Mouse (Mus musculus) forebrain, embryonic 10.5 days (tissue): Measurements from ENCODE around the gene Atn1. TPM values are rescaled to one million over a fixed set of nuclear protein-coding genes. Genes with fewer than 3 reads are reported as not detected.

ENCODE experiments used
- DNase-seq: peaks from one replicate; pipeline ENCODE4 v3.0.0-alpha.2; 2017; ENCODE audit warnings: low spot score; ENCODE audit errors: extremely low spot score
- H3K27ac ChIP-seq: fragments of 300-500 bp; sonication (generic); 2 replicates; pipeline ENCODE4 v1.5.1; 2016; ENCODE audit warnings: mild to moderate bottlenecking
- H3K27me3 ChIP-seq: fragments of 300-500 bp; sonication (generic); 2 replicates; pipeline ENCODE4 v1.6.1; 2016; ENCODE audit warnings: mild to moderate bottlenecking; ENCODE audit not compliant: poor library complexity, severe bottlenecking
- H3K36me3 ChIP-seq: fragments of 300-500 bp; sonication (generic); replicated peaks from 2 replicates; pipeline ENCODE4 v1.6.1; 2016; ENCODE audit warnings: mild to moderate bottlenecking, moderate library complexity
- H3K4me1 ChIP-seq: fragments of 300-500 bp; sonication (generic); 2 replicates; pipeline ENCODE4 v1.6.1; 2016
- H3K4me3 ChIP-seq: fragments of 300-500 bp; sonication (generic); 2 replicates; pipeline ENCODE4 v1.5.1; 2016; ENCODE audit warnings: mild to moderate bottlenecking, moderate library complexity
- H3K9me3 ChIP-seq: fragments of 300-500 bp; sonication (generic); 2 replicates; pipeline ENCODE4 v1.6.1; 2016; ENCODE audit warnings: mild to moderate bottlenecking, moderate library complexity
- WGBS: fragments of 180-500 bp; shearing (Covaris S2); methylation state at CpG from one replicate; pipeline ENCODE4 v1.1.7; 2016; 5-methylcytosine and 5-hydroxymethylcytosine counted together
- polyA plus RNA-seq: library from polyadenylated mRNA; unstranded; fragments of >200 nt; fragmentation: Nextera tagmentation; extraction: Ambion mirVana; gene quantifications from 2 replicates; pipeline ENCODE4 v1.2.1, GENCODE M21; 2016

Atn1 gene
- polyA plus RNA-seq, 1 experiment from 2014 or later, result 12.5 TPM

DNA sequence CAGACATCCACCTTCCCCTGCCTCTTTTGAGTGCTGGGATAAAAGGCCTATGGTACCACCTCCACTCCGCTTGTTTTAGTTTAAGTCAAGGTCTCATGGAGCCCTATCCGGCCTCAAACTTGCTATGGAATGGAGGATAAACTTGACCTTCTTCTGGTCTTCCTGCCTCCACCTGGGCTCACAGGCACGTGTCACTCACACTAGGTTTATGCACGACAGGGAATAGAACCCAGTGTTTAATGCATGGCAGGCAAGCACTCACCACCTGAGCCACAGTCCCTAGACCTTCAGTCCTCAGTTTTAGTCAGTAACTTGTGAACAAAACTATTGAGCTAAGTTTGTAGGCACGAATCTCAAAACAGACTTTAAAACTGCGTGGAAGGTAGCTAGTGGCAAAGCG lies 25.3 kb downstream of the Atn1 start:
- no peaks in the 10 kb centered on the region for H3K9me3 ChIP-seq
- H3K4me3 ChIP-seq, result no peak overlapping the region
- peaks cover 15% of the 10 kb centered on the region for H3K4me1 ChIP-seq
- no peaks in the 10 kb centered on the region for H3K27me3 ChIP-seq
- H3K27ac ChIP-seq, result no peak overlapping the region
- H3K36me3 ChIP-seq, result no peaks in the 10 kb centered on the region
- DNase-seq, result no peak
- WGBS, result 88% methylated on average over 7 of the region's 7 CpGs

DNA sequence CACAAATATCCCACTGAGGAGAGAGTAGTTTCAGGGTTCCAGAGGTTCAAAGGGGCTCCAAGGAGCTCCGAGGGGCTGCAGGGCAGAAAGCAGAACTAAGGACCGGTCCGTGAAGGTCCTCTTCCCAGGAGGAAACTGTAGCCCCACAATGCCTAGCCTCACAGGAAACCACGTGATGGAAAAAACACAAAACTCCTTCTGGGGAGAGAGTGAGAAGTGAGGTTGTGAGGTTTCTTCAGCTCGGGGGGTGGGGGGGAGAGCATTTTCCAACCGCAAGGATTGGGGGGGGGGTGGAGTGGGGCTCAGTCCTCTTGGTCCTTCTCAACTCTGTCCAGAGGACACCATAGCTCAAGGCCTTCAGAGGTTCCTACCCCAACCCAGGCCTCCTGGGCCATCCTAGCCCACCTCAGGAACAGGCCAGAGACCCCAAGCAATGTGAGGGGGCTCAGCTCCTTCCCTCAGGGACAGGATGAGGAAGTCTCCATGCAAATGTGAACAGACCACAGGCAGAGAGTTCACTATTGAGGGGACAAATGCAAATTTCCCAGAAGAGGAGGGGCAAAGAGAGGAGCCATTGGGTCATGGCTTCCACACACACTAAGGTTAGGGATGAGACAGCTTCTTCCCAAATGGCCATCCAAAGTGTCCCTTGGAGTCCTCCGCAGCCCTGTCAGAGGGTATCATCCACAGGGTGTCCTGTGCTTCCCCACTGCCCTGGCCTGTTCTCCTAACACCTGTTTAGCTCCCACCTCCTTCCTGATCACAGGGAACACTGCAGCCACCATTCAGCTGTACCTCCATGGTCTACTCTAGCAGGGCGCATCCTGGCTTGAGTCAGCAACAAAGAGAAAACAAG lies 26.2 kb downstream of the Atn1 start:
- 88% methylated on average over 8 of the region's 8 CpGs for WGBS
- H3K4me1 ChIP-seq, result peaks cover 15% of the 10 kb centered on the region
- H3K9me3 ChIP-seq, result no peaks in the 10 kb centered on the region
- no peak overlapping the region for H3K27ac ChIP-seq
- DNase-seq, result no peak
- no peaks in the 10 kb centered on the region for H3K36me3 ChIP-seq
- H3K27me3 ChIP-seq, result no peaks in the 10 kb centered on the region
- H3K4me3 ChIP-seq, result no peak overlapping the region

DNA sequence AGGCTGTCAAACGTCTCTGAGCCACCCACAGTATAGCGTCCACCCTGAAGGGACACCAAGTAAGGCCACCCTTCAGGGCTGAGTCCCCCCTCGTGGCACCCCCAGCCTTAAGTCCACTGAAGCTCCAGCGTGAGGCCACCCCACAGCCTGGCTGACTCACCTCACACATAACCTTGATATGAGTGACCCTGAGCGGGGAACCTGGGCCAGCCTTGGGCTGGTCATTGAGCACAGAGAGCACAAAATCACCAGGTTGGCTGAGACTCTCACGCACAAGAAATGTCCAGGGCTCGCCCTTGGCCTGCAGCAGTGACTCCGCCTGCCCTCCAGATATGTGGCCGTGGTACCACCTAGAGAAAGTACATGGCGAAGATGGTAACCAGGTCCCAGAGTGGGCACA lies 27.7 kb downstream of the Atn1 start:
- no peak for DNase-seq
- Histone ChIP-seq H3K4me1 (peaks cover 15% of the 10 kb centered on the region), H3K27me3 (no peaks in the 10 kb centered on the region), H3K4me3 (no peak overlapping the region), H3K27ac (no peak overlapping the region), H3K9me3 (no peaks in the 10 kb centered on the region), H3K36me3 (no peaks in the 10 kb centered on the region)
- 91% methylated on average over 10 of the region's 10 CpGs for WGBS

DNA sequence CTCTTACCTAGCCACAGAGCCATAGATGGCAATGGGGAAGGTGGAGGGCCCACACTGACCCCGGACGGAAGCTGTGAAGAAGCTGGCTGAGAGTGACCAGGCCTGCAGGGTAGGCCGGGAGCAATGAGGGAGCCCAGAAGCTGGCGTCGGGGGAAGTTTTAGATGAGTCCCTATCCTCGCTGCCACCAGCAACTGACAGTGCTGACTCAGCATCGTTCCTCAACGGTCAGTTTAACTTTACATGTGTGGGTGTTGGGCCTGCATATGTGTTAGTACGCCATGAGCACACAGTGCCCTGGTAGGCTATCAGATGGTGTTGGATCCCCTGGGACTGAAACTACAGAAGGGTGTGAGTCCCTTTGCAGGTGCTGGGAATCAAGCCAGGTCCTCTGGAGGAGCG lies 31.9 kb downstream of the Atn1 start:
- Histone ChIP-seq H3K27me3 (no peaks in the 10 kb centered on the region), H3K36me3 (no peaks in the 10 kb centered on the region), H3K27ac (no peak overlapping the region), H3K9me3 (no peaks in the 10 kb centered on the region), H3K4me1 (peaks cover 26% of the 10 kb centered on the region), H3K4me3 (no peak overlapping the region)
- 92% methylated on average over 10 of the region's 10 CpGs for WGBS
- no peak for DNase-seq

DNA sequence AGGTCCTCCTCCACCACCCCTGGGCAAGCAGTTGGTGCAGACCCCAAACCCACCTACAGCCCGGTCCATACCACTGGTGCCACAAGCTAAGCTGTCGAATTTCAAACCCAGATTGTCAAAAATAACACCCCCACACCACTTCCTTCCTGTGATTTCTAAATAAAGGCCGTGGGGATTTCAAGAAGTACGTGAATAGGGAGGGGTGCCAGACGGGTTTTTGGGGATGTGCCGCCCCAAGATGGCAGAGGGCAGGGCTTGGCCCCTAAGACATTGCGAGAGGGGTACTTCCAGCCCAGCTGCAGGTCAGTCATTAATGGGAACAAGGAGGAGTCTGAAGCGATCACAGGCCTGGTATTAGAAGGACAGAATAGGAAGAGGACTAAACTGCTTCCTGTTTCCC lies 32.8 kb downstream of the Atn1 start:
- 82% methylated on average over 8 of the region's 8 CpGs for WGBS
- Histone ChIP-seq H3K36me3 (no peaks in the 10 kb centered on the region), H3K9me3 (no peaks in the 10 kb centered on the region), H3K4me3 (no peak overlapping the region), H3K4me1 (peaks cover 35% of the 10 kb centered on the region), H3K27ac (no peak overlapping the region), H3K27me3 (no peaks in the 10 kb centered on the region)
- no peak for DNase-seq

DNA sequence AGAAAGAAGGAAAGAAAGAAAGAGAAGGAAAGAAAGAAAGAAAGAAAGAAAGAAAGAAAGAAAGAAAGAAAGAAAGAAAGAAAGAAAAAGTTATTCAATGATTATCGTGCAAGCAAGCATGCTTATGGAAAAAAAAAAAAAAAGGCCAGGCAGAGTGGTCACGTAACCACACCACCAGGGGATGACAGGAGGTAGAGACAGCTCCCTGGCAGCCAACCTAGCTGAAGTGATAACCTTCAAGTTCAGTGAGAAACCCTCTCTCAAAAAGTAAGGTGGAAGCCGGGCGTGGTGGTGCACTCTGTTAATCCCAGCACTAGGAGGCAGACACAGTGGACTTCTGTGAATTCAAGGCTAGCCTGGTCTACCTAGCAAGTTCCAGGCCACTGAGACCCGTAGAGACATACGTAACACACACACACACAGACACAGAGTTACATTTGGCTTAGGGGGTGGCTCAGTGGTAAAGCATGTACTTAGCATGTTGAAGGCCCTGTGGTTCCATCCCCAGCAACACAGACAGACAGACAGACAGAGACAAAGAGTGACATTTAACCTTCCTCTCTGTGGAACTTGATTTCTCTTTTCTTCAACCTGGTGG lies 33.3 kb downstream of the Atn1 start:
- no peak overlapping the region for H3K4me3 ChIP-seq
- no peaks in the 10 kb centered on the region for H3K27me3 ChIP-seq
- WGBS, result 84% methylated on average over 6 of the region's 6 CpGs
- no peak overlapping the region for H3K27ac ChIP-seq
- H3K9me3 ChIP-seq, result no peaks in the 10 kb centered on the region
- peaks cover 4% of the 10 kb centered on the region for H3K36me3 ChIP-seq
- DNase-seq, result no peak
- peaks cover 33% of the 10 kb centered on the region for H3K4me1 ChIP-seq

DNA sequence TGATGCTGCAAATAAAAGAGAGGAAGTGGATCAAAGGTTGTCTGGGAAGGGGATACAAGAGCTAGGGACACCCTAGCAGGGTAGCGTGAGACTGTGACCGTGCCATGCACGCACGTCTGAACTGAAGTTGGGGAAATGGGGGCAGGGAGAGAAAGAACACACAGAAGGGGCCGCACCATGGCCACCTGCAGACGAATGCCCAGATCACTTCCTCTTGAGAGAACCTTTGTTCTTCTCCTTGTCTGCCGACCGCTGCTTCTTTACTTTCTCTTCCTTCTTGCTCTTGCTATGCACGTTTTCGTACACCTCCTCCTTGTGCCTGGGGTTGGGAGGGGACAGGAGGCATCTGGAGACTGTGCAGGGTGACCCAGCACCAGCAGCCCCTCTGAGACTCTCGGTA lies 35.4 kb downstream of the Atn1 start:
- Histone ChIP-seq H3K27me3 (no peaks in the 10 kb centered on the region), H3K9me3 (no peaks in the 10 kb centered on the region), H3K36me3 (peaks cover 25% of the 10 kb centered on the region), H3K4me1 (peaks cover 30% of the 10 kb centered on the region), H3K4me3 (no peak overlapping the region), H3K27ac (peak overlapping the region; percentile 56)
- WGBS, result 72% methylated on average over 11 of the region's 11 CpGs
- no peak for DNase-seq

DNA sequence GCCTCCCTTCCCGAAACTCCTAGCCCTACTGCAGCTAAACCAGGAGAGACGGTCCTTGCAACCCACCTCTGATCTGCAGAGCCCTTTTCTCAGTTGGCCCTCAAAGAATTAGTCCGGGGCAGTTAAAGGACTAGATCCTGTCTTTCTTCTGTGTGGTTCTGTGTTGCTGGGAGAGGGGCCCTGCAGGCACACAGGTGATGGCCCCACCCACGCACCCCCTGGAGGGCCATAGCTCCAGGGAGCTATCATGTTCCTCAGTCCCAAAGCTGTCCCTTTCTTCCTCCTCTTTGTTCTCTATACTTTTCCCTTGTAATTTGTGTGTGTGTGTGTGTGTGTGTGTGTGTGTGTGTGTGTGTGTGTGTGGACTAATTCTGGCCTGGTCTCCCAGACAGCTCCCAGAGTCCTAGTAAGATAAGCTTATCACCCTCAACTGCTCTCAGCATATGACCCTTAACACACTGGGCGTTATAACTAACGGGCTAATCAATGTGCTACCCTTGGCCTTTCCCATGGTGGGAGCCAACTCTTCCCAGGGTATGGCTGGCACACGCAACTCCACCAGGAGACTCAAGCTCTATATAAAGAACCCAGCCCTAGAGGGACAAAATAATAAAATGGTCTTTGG lies 36.9 kb downstream of the Atn1 start:
- Histone ChIP-seq H3K27ac (peak overlapping the region; percentile 67; the same call in 1 of the 2 replicates), H3K36me3 (peaks cover 39% of the 10 kb centered on the region), H3K27me3 (no peaks in the 10 kb centered on the region), H3K9me3 (no peaks in the 10 kb centered on the region), H3K4me3 (peak overlapping the region; percentile 23), H3K4me1 (peaks cover 30% of the 10 kb centered on the region)
- no peak for DNase-seq
- 73% methylated on average over 7 of the region's 7 CpGs for WGBS

DNA sequence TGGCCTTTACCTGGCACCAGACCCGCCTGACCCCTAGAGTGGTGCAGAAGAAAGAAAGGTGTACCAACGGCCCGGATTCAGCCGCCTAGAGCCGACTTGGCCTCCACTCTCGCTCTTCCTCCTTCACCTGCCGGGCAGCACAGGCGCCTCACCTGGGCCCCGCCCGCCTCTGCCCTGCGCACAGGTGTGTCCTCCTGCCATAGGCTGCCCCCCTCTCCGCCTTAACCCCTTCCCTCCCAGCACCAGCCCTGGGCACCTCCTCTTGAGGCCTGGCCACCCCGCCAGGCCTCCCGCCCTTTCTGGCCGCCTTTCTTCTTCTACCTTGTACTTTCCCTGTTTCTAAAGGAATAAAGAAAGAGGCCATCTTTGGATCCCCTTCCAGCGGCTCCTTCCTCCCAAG lies 37.6 kb downstream of the Atn1 start:
- peaks cover 47% of the 10 kb centered on the region for H3K36me3 ChIP-seq
- H3K4me3 ChIP-seq, result peak overlapping the region; percentile 23
- H3K27ac ChIP-seq, result peak overlapping the region; percentile 67
- DNase-seq, result no peak
- H3K9me3 ChIP-seq, result no peaks in the 10 kb centered on the region
- peaks cover 36% of the 10 kb centered on the region for H3K4me1 ChIP-seq
- 44% methylated on average over 15 of the region's 16 CpGs for WGBS
- no peaks in the 10 kb centered on the region for H3K27me3 ChIP-seq

DNA sequence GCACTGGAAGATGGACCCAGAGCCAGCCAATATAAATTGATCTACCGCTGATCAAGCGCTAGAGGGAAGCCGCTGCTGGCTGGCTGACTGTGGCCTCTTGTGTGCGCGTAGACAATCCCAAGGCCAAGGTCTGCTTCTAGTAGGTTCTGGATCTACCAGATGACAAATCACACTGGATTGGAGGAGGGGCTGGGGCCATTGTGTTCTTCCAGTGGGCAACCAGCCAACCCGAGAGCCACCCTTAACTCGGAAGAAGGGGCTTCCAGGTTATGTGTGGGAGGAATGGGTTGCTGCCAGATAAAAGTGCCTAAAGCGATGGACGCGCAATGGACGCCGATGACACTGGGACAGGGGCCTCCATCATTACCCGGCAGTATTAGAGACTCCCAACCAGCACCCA lies 38.4 kb downstream of the Atn1 start:
- H3K27ac ChIP-seq, result peak overlapping the region; percentile 67; the same call in 1 of the 2 replicates
- no peak for DNase-seq
- 73% methylated on average over 13 of the region's 13 CpGs for WGBS
- H3K36me3 ChIP-seq, result peaks cover 51% of the 10 kb centered on the region
- H3K4me3 ChIP-seq, result peak overlapping the region; percentile 23
- H3K27me3 ChIP-seq, result no peaks in the 10 kb centered on the region
- H3K9me3 ChIP-seq, result no peaks in the 10 kb centered on the region
- H3K4me1 ChIP-seq, result peaks cover 44% of the 10 kb centered on the region

DNA sequence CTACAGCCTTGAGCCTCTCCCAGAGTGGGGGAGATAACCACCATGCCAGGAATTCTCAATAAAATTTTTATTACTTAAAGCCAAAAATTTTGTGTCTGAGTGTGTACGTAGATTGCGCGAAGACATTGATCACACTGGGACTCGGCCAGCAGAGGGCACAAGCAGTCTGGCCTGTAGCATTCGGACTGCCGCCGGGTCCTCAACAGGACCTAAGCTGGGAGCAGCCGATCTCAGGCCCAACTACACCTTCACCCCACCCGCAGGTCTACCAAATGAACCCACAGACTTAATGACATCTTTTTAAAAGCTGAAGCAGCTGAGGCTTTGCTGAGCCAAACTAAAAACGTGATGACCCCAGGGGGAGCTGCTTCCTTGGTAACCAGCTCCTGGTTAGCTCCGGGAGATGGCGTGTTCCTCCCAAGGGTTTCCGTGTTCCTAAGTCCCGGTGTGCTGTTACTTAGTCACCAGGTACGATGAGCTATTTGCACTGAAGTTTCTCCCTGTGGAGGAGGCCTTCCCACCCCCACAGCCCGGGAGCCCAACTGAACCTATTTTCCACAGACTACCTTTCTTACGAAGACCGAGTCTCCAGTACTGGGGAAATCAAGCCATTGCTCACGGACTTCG lies 39.3 kb downstream of the Atn1 start:
- Histone ChIP-seq H3K9me3 (no peaks in the 10 kb centered on the region), H3K27ac (0 out of 2 replicates have a peak overlapping the region, but pooled peaks have one; percentile 5), H3K4me1 (peaks cover 48% of the 10 kb centered on the region), H3K4me3 (0 out of 2 replicates have a peak overlapping the region, but pooled peaks have one; percentile 23), H3K27me3 (no peaks in the 10 kb centered on the region), H3K36me3 (peaks cover 51% of the 10 kb centered on the region)
- DNase-seq, result peak; percentile 54
- 67% methylated on average over 20 of the region's 20 CpGs for WGBS

DNA sequence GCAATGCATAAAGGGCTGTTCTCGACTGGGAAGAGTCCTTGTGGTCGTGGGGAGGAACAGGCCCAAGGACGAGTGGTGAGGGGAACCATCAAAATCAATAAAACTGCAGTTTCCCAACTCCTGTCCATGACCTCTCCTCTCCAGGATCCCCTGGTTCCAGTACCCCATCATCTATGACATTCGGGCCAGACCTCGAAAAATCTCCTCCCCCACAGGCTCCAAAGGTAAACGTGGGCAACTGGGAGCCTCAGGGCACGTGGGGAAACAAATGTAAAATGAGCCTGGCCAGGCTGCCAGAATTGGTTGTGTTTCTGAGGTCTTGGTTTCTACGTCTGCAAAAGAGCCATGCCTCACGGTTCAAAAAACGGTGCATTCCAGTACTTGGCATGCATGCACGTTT lies 43.4 kb downstream of the Atn1 start:
- no peak for DNase-seq
- Histone ChIP-seq H3K36me3 (peaks cover 76% of the 10 kb centered on the region), H3K27ac (peak overlapping the region; percentile 93)

More for the DNA sequence above, 43.4 kb downstream of the Atn1 start:
- WGBS, result 26% methylated on average over 11 of the region's 11 CpGs
- no peaks in the 10 kb centered on the region for H3K27me3 ChIP-seq
- peak overlapping the region; percentile 90 for H3K4me3 ChIP-seq
- peaks cover 40% of the 10 kb centered on the region for H3K4me1 ChIP-seq
- no peaks in the 10 kb centered on the region for H3K9me3 ChIP-seq
